Comparison of ENCODE assay signal across 26 mouse cellular contexts in the genomic region with DNA sequence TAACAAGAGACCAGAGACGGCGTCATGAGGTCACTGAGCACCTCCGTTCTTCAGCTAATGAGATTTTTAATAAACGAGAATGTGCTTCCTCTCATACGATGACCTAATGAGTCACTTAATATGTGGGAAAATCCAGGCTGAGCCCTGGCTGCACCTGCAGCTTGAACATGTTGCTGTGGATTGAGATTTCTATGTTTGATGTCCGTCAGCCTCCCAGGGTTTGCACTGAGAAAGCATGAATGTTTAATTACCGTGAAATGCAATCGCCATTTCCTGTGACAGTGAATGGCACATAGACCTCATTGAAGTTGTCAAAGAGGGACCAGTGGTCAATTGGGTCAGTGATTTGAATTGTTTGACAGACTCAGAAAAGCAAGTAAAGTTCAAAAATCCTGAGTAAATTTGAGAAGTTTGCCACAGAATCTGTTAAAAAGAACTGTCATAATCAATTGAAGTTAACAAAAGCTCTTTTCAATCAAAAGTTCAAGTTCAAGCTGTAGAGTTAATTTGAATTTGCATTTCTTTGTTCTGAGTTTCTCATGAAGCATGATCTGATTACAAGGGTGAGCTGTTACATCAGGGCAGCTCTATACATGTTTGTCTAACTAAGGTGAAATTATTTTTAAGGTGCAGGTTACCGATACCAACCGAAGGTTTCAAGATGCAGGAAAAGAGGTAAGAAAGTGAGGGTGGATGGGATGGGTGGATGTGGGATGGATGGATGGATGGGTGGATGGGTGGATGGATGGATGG. TPM values are rescaled to one million over a fixed set of nuclear protein-coding genes. Genes with fewer than 3 reads are reported as not detected.
DNase-seq lines count a peak whose midpoint lies in the region; ATAC-seq lines count a peak whose summit lies in the region.
"Had no signal": no experiment of that assay in that cellular context is flagged by ENCODE, and none has a peak within 500 bp of the region (broad histone marks: within the 10 kb centered on the region; RNA-seq: fewer than 3 reads in every experiment).

No protein-coding gene starts in this region.

- 23% methylated on average over 10 of the region's 10 CpGs for WGBS in forebrain, embryonic 13.5 days
- WGBS in forebrain, embryonic 15.5 days = 20% methylated on average over 10 of the region's 10 CpGs
- 48% methylated on average over 10 of the region's 10 CpGs for WGBS in midbrain, embryonic 14.5 days
- 42% methylated on average over 10 of the region's 10 CpGs for WGBS in midbrain, embryonic 16.5 days
- 23% methylated on average over 10 of the region's 10 CpGs for WGBS in forebrain, embryonic 16.5 days

- H3K4me3 ChIP-seq in forebrain, embryonic 13.5 days = no peak overlapping the region
- no peak overlapping the region for H3K4me3 ChIP-seq in forebrain, embryonic 15.5 days
- no peak overlapping the region for H3K4me3 ChIP-seq in midbrain, embryonic 14.5 days (replicated peaks; ENCODE audit: low read depth, low read length)
- no peak overlapping the region for H3K4me3 ChIP-seq in midbrain, embryonic 16.5 days (ENCODE audit: low read depth, low read length)
- no peak overlapping the region for H3K4me3 ChIP-seq in forebrain, embryonic 16.5 days (replicated peaks; ENCODE audit: low read length)
- H3K4me3 ChIP-seq: embryonic facial prominence, embryonic 15.5 days; kidney, embryonic 15.5 days; neural tube, embryonic 12.5 days had no signal

- no peak overlapping the region for H3K4me2 ChIP-seq in forebrain, embryonic 13.5 days
- no peak overlapping the region for H3K4me2 ChIP-seq in forebrain, embryonic 15.5 days (replicated peaks)
- no peak overlapping the region for H3K4me2 ChIP-seq in midbrain, embryonic 14.5 days (ENCODE audit: low read length)
- no peak overlapping the region for H3K4me2 ChIP-seq in midbrain, embryonic 16.5 days (ENCODE audit: low read length)
- H3K4me2 ChIP-seq in forebrain, embryonic 16.5 days (ENCODE audit: low read length) = no peak overlapping the region
- H3K4me2 ChIP-seq: embryonic facial prominence, embryonic 15.5 days; kidney, embryonic 15.5 days; neural tube, embryonic 12.5 days had no signal

- no peaks in the 10 kb centered on the region for H3K9me3 ChIP-seq in forebrain, embryonic 13.5 days (replicated peaks)
- H3K9me3 ChIP-seq in forebrain, embryonic 15.5 days = no peaks in the 10 kb centered on the region
- no peaks in the 10 kb centered on the region for H3K9me3 ChIP-seq in midbrain, embryonic 14.5 days (ENCODE audit: control insufficient read depth, low read length)
- H3K9me3 ChIP-seq in midbrain, embryonic 16.5 days (replicated peaks; ENCODE audit: control insufficient read depth, low read length, poor library complexity, severe bottlenecking) = no peaks in the 10 kb centered on the region
- H3K9me3 ChIP-seq in forebrain, embryonic 16.5 days (ENCODE audit: control insufficient read depth, low read length) = no peaks in the 10 kb centered on the region
- H3K9me3 ChIP-seq: embryonic facial prominence, embryonic 15.5 days; kidney, embryonic 15.5 days; neural tube, embryonic 12.5 days had no signal

- peak; percentile 54 for ATAC-seq in forebrain, embryonic 13.5 days
- no peak; the same call in 1 of the 2 replicates for ATAC-seq in forebrain, embryonic 15.5 days (replicated peaks)
- no peak for ATAC-seq in midbrain, embryonic 14.5 days (ENCODE audit: low FRiP score, low TSS enrichment)
- ATAC-seq in midbrain, embryonic 16.5 days = no peak
- ATAC-seq in forebrain, embryonic 16.5 days = peak; percentile 51
- ATAC-seq: activated CD4-positive, CD25-positive, alpha-beta regulatory T cell, adult 4 months; hindbrain, embryonic 16.5 days had no signal

- H3K27me3 ChIP-seq in forebrain, embryonic 13.5 days = 0 out of 2 replicates have a peak, but pooled peaks cover 5% of the 10 kb centered on the region
- H3K27me3 ChIP-seq in forebrain, embryonic 15.5 days = no peaks in the 10 kb centered on the region
- no peaks in the 10 kb centered on the region for H3K27me3 ChIP-seq in midbrain, embryonic 14.5 days (ENCODE audit: control insufficient read depth, insufficient read depth, low read length)
- no peaks in the 10 kb centered on the region for H3K27me3 ChIP-seq in midbrain, embryonic 16.5 days (ENCODE audit: control insufficient read depth, insufficient read depth, low read depth, low read length)
- H3K27me3 ChIP-seq in forebrain, embryonic 16.5 days (replicated peaks; ENCODE audit: control insufficient read depth, insufficient read depth, low read length) = no peaks in the 10 kb centered on the region
- H3K27me3 ChIP-seq: embryonic facial prominence, embryonic 15.5 days; kidney, embryonic 15.5 days; neural tube, embryonic 12.5 days had no signal

- no peak overlapping the region for H3K9ac ChIP-seq in forebrain, embryonic 13.5 days
- no peak overlapping the region for H3K9ac ChIP-seq in forebrain, embryonic 15.5 days (replicated peaks)
- H3K9ac ChIP-seq in midbrain, embryonic 14.5 days (replicated peaks; ENCODE audit: low read length) = no peak overlapping the region
- H3K9ac ChIP-seq in midbrain, embryonic 16.5 days (ENCODE audit: low read depth, low read length) = no peak overlapping the region
- no peak overlapping the region for H3K9ac ChIP-seq in forebrain, embryonic 16.5 days (replicated peaks; ENCODE audit: low read depth, low read length)
- H3K9ac ChIP-seq: embryonic facial prominence, embryonic 15.5 days; kidney, embryonic 15.5 days; liver, embryonic 14.5 days; neural tube, embryonic 12.5 days had no signal

- H3K36me3 ChIP-seq in forebrain, embryonic 13.5 days (ENCODE audit: poor library complexity, severe bottlenecking) = no peaks in the 10 kb centered on the region
- no peaks in the 10 kb centered on the region for H3K36me3 ChIP-seq in forebrain, embryonic 15.5 days
- no peaks in the 10 kb centered on the region for H3K36me3 ChIP-seq in midbrain, embryonic 14.5 days (ENCODE audit: control insufficient read depth, insufficient read depth, low read length)
- H3K36me3 ChIP-seq in midbrain, embryonic 16.5 days (ENCODE audit: control insufficient read depth, insufficient read depth, low read length) = 0 out of 2 replicates have a peak, but pooled peaks cover 2% of the 10 kb centered on the region
- H3K36me3 ChIP-seq in forebrain, embryonic 16.5 days (ENCODE audit: control insufficient read depth, insufficient read depth) = no peaks in the 10 kb centered on the region
- H3K36me3 ChIP-seq: embryonic facial prominence, embryonic 15.5 days; neural tube, embryonic 12.5 days had no signal

- H3K27ac ChIP-seq in forebrain, embryonic 13.5 days = no peak overlapping the region
- H3K27ac ChIP-seq in forebrain, embryonic 15.5 days (replicated peaks) = no peak overlapping the region
- no peak overlapping the region for H3K27ac ChIP-seq in midbrain, embryonic 14.5 days (replicated peaks; ENCODE audit: low read depth, low read length)
- no peak overlapping the region for H3K27ac ChIP-seq in midbrain, embryonic 16.5 days (ENCODE audit: low read length)
- no peak overlapping the region for H3K27ac ChIP-seq in forebrain, embryonic 16.5 days (ENCODE audit: low read length)
- H3K27ac ChIP-seq: embryonic facial prominence, embryonic 15.5 days; kidney, embryonic 15.5 days; liver, embryonic 14.5 days; macrophage; neural tube, embryonic 12.5 days had no signal

- H3K4me1 ChIP-seq in forebrain, embryonic 13.5 days = peaks cover 22% of the 10 kb centered on the region
- H3K4me1 ChIP-seq in forebrain, embryonic 15.5 days = peaks cover 12% of the 10 kb centered on the region
- H3K4me1 ChIP-seq in midbrain, embryonic 14.5 days (ENCODE audit: control insufficient read depth, insufficient read depth, low read length) = no peaks in the 10 kb centered on the region
- H3K4me1 ChIP-seq in midbrain, embryonic 16.5 days (ENCODE audit: control insufficient read depth, insufficient read depth, low read length) = no peaks in the 10 kb centered on the region
- 0 out of 2 replicates have a peak, but pooled peaks cover 7% of the 10 kb centered on the region for H3K4me1 ChIP-seq in forebrain, embryonic 16.5 days (replicated peaks; ENCODE audit: control insufficient read depth, insufficient read depth, low read length)
- H3K4me1 ChIP-seq: embryonic facial prominence, embryonic 15.5 days; neural tube, embryonic 12.5 days had no signal

- peak; percentile 28 for DNase-seq in midbrain, embryonic 14.5 days
- no peak for DNase-seq in frontal cortex, postnatal 25 days (ENCODE audit: low spot score in 2 of 2)
- DNase-seq: adrenal gland, adult 8-10 months; B cell, adult 2 months; cerebellum, adult 11 months; cerebellum, adult 9-10 months; cerebellum, postnatal 36 days; gastrocnemius, postnatal 10 days; heart, postnatal 14 days; kidney, adult 18-20 months; kidney, postnatal 25 days; liver; lung, adult 2 months; lung, postnatal 10 days; right cerebral cortex, postnatal 14 days had no signal

RNA-seq across cellular contexts. Expression of gene Exoc6, which starts 20.9 kb away (rescaled TPM):
- polyA plus RNA-seq in forebrain, embryonic 13.5 days (2015; fragmentation: Nextera tagmentation; extraction: Ambion mirVana) = 10.5 and 13.6 TPM in 2 replicates
- 22.0 and 22.1 TPM in 2 replicates for polyA plus RNA-seq in forebrain, embryonic 15.5 days (2015; fragmentation: Nextera tagmentation; extraction: Ambion mirVana)
- 19.3 and 21.4 TPM in 2 replicates for polyA plus RNA-seq in midbrain, embryonic 14.5 days (2014; fragmentation: Nextera tagmentation; extraction: Ambion mirVana)
- polyA plus RNA-seq in midbrain, embryonic 16.5 days (2015; fragmentation: Nextera tagmentation; extraction: Ambion mirVana) = 26.0 and 27.8 TPM in 2 replicates
- polyA plus RNA-seq in forebrain, embryonic 16.5 days (2015; fragmentation: Nextera tagmentation; extraction: Ambion mirVana) = 28.3 and 30.1 TPM in 2 replicates

Comparison
In these comparisons a context has a peak if more than half of its experiments do, and no peak if none do; other contexts are left out.
1. ATAC-seq: peak in forebrain, embryonic 13.5 days (single experiment) and forebrain, embryonic 16.5 days (single experiment); none in forebrain, embryonic 15.5 days (single experiment), midbrain, embryonic 14.5 days (single experiment) and midbrain, embryonic 16.5 days (single experiment).